Mouse (Mus musculus) small intestine, adult 2 months (tissue): ENCODE measurements around the gene Gm12216.

Source experiments
- CTCF ChIP-seq: fragments of 200-500 bp; IDR thresholded peaks from 2 replicates; pipeline ENCODE4 v1.5.1; 2012; ENCODE audit warnings: low read depth, mild to moderate bottlenecking, control low read depth, inconsistent platforms, low read length, moderate library complexity, mixed read lengths; ENCODE audit not compliant: insufficient replicate concordance, insufficient read length; ENCODE audit errors: extremely low read depth
- POLR2A ChIP-seq: fragments of 200-500 bp; IDR thresholded peaks from 2 replicates; pipeline ENCODE4 v1.6.1; 2012; ENCODE audit warnings: low read depth, mild to moderate bottlenecking, control low read depth, inconsistent platforms, low read length, moderate library complexity

DNA sequence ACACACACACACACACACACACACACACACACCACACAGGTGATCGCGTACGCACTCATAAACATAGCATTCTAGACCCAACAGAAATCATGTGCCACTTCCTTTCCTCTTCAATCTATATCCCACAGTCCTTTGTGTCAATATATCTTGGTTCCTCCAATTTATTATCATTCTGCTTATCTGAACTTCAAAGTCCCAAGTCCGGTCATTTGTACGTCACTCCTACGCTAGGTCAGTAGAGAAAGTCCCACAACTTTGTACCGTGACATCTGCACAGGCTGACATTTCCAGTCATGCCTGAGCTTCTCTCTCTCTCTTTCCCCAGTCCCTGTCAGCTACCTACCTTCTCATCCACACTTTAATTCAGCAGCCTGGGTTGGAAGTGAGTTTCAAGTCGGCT is 49.6 kb upstream of the Gm12216 start:
- TF ChIP-seq CTCF (no peak), POLR2A (no peak)
